Mouse (Mus musculus): ENCODE results near the gene Hemgn.

Hemgn gene

GRCm38 (mm10) chr4:46356351-46357133, 56.8 kb downstream of the Hemgn start:
- no peak for DNase-seq (ENCODE audit: low spot score)

DNA sequence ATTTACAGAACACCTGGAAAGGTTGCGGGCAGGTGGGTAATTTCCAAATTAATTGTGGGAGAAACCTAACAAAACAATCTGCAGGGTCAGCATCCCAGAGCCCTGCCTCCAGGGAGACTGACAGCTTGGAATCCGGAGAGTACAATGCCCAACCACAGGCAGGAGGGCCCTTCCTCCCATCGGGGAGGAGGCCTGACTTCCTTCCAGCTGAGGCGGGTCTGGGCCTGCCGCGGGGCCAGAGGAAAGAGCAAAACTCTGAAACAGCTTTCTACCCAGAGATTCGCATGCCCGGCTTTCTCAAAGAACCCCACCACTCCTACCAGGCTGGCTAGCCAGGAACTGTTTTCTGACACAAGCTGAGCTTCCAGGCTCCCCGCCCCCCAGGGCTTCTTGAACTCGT, 60.3 kb downstream of the Hemgn start:
- no peak for DNase-seq (ENCODE audit: low spot score)

GRCm38 (mm10) chr4:46349530-46349929, 63.8 kb downstream of the Hemgn start:
- DNase-seq (ENCODE audit: low spot score), result no peak

DNA sequence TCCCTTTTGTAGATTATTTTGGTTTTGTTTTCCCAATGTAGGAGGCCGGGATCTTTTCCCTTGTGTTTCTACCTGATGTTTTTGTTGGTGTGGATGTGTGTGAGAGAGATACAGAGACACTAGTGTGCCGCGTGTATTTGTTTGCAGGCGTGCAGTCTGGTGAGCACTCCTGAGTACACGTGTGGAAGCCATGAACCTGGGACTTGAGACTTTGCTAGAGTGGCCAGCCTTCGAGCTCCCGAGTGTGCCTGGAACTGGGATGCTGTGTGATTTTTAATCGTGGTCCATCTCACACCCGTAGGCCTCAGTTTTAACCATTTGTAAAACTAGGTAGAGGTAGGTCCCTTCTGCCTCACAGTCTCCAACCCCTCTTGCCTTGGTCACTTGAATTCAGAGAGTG, 64.4 kb downstream of the Hemgn start:
- no peak for DNase-seq (ENCODE audit: low spot score)

- no peak for DNase-seq (ENCODE audit: low spot score)
Measured at GRCm38 (mm10) chr4:46347580-46348515, 65.5 kb downstream of the Hemgn start.

DNA sequence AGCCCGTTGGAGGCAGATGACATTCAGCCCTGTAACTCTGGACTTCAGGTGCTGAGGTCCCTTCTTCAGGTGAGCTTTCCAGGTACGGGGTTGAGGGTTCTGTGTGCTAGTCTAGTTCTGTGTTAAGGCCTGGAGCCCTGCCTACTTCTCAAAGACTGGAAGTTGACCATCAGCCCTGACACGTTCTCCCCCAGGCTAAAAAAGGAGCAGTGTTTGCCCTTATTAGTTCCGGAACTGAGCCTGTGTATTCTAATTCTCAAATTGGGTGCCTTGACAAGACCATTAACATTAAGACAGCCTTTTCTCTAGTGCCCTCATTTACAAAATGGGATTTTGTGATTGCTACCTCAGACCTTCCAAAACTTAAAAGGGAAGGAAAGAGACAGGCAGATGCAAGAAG, 66.2 kb downstream of the Hemgn start:
- DNase-seq (ENCODE audit: low spot score), result no peak

- DNase-seq (ENCODE audit: low spot score), result no peak
Measured at GRCm38 (mm10) chr4:46346221-46346620, 67.1 kb downstream of the Hemgn start.

GRCm38 (mm10) chr4:46345773-46346100, 67.6 kb downstream of the Hemgn start:
- no peak for DNase-seq (ENCODE audit: low spot score)

GRCm38 (mm10) chr4:46345056-46345772, 68.1 kb downstream of the Hemgn start:
- DNase-seq (ENCODE audit: low spot score), result no peak

GRCm38 (mm10) chr4:46344288-46344687, 69.0 kb downstream of the Hemgn start:
- DNase-seq (ENCODE audit: low spot score), result no peak

All from left cerebral cortex, adult 11 months (tissue).